Mouse (Mus musculus) hindlimb bud, embryonic 11.5 days (tissue): ENCODE measurements at regions not wholly inside any gene's neighbourhood (a gene's known extent, or its start where the extent isn't known, plus 50 kb on each side); places are given as distances from the start of the nearest gene placed in this dataset.
"Not testable (repeated sequence)": the region's sequence is repeated elsewhere in the genome, so short reads cannot be mapped to it uniquely, and the experiment has no call there.

Experiments
- DNase-seq: peaks from one replicate; pipeline ENCODE4 v3.0.0-alpha.2; 2012; ENCODE audit warnings: low read depth, low spot score; ENCODE audit errors: extremely low spot score

GRCm38 (mm10) chr3:152040751-152041150, 125.3 kb downstream of the Gipc2 start:
- DNase-seq, result no peak

GRCm38 (mm10) chr3:152036819-152037218, 129.2 kb downstream of the Gipc2 start:
- not testable (repeated sequence) for DNase-seq

GRCm38 (mm10) chr3:152035416-152035815, 130.6 kb downstream of the Gipc2 start:
- DNase-seq, result no peak

- no peak for DNase-seq
Measured at GRCm38 (mm10) chr3:152034686-152035085, 131.3 kb downstream of the Gipc2 start.

- DNase-seq, result no peak
Measured at GRCm38 (mm10) chr3:152034221-152034620, 131.8 kb downstream of the Gipc2 start.

- no peak for DNase-seq
Measured at GRCm38 (mm10) chr3:152032663-152033318, 133.2 kb downstream of the Gipc2 start.

- DNase-seq, result no peak
Measured at GRCm38 (mm10) chr3:152028695-152029094, 137.3 kb downstream of the Gipc2 start.

- DNase-seq, result no peak
Measured at GRCm38 (mm10) chr3:152026034-152026433, 140.0 kb downstream of the Gipc2 start.

- DNase-seq, result peak; percentile 49
Measured at GRCm38 (mm10) chr3:152025122-152025521, 140.9 kb downstream of the Gipc2 start.

- DNase-seq, result no peak
Measured at GRCm38 (mm10) chr3:152006747-152007146, 159.3 kb downstream of the Gipc2 start.

- no peak for DNase-seq
Measured at GRCm38 (mm10) chr3:152005366-152006025, 160.5 kb downstream of the Gipc2 start.

GRCm38 (mm10) chr3:152004411-152004955, 161.5 kb downstream of the Gipc2 start:
- no peak for DNase-seq

GRCm38 (mm10) chr3:151997534-151998107, 160.2 kb upstream of the Ptgfr start:
- DNase-seq, result no peak

GRCm38 (mm10) chr3:151997111-151997510, 159.7 kb upstream of the Ptgfr start:
- no peak for DNase-seq

GRCm38 (mm10) chr3:151988221-151988620, 150.8 kb upstream of the Ptgfr start:
- no peak for DNase-seq

- DNase-seq, result no peak
Measured at GRCm38 (mm10) chr3:151978136-151978535, 140.7 kb upstream of the Ptgfr start.

- no peak for DNase-seq
Measured at GRCm38 (mm10) chr3:151977651-151978050, 140.2 kb upstream of the Ptgfr start.

- DNase-seq, result no peak
Measured at GRCm38 (mm10) chr3:151949865-151950264, 112.4 kb upstream of the Ptgfr start.

GRCm38 (mm10) chr3:151948015-151948645, 110.7 kb upstream of the Ptgfr start:
- no peak for DNase-seq

GRCm38 (mm10) chr3:151945916-151946315, 108.5 kb upstream of the Ptgfr start:
- no peak for DNase-seq

- no peak for DNase-seq
Measured at GRCm38 (mm10) chr3:151943542-151943941, 106.1 kb upstream of the Ptgfr start.
